Mouse (Mus musculus) CH12F3 (cell line): Measurements from ENCODE around the gene Cela2a.

ENCODE experiments used
- in situ Hi-C: fragments of 300-500 bp; cut with MboI; formaldehyde crosslinking; loops from 2 replicates; pipeline ENCODE4 v1.14.3; 2020; ENCODE audit warnings: low sequenced_read_pairs

Gene Cela2a

GRCm38 (mm10) chr4:141771823-141772222, 54.1 kb downstream of the Cela2a start:
- in situ Hi-C loops: no loop called here

GRCm38 (mm10) chr4:141769501-141770160, 56.3 kb downstream of the Cela2a start:
- in situ Hi-C loops: no loop called here

GRCm38 (mm10) chr4:141767353-141768036, 58.5 kb downstream of the Cela2a start:
- in situ Hi-C loops: no loop called here

- in situ Hi-C loops: no loop called here
These were observed 59.1 kb downstream of the Cela2a start for GRCm38 (mm10) chr4:141766668-141767352.

GRCm38 (mm10) chr4:141766316-141766667, 59.7 kb downstream of the Cela2a start:
- in situ Hi-C loops: no loop called here

- in situ Hi-C loops: no loop called here
These were observed 61.0 kb downstream of the Cela2a start for GRCm38 (mm10) chr4:141765008-141765407.
